Mouse (Mus musculus) C2C12 (cell line): ENCODE measurements at regions not wholly inside any gene's neighbourhood (a gene's known extent, or its start where the extent isn't known, plus 50 kb on each side); places are given as distances from the start of the nearest gene placed in this dataset.

Experiments
- H3K27me3 ChIP-seq: one replicate; pipeline ENCODE4 v1.6.1; 2011; ENCODE audit not compliant: control insufficient read depth, insufficient read depth, insufficient read length
- H3K36me3 ChIP-seq: one replicate; pipeline ENCODE4 v1.6.1; 2011; ENCODE audit not compliant: control insufficient read depth, insufficient read depth
- H3K4me3 ChIP-seq: one replicate; pipeline ENCODE4 v1.5.1; 2011; ENCODE audit warnings: mild to moderate bottlenecking, control low read depth; ENCODE audit not compliant: poor library complexity, insufficient read depth, severe bottlenecking
- H3K79me2 ChIP-seq: one replicate; pipeline ENCODE4 v1.6.1; 2011; ENCODE audit not compliant: control insufficient read depth, insufficient read depth
- H3K79me3 ChIP-seq: one replicate; pipeline ENCODE4 v1.6.1; 2011; ENCODE audit warnings: low read depth, control low read depth
- H3ac ChIP-seq: one replicate; pipeline ENCODE3; 2011; ENCODE audit warnings: low read depth; ENCODE audit not compliant: control insufficient read depth, insufficient read length
- CEBPB ChIP-seq: IDR thresholded peaks from one replicate; pipeline ENCODE4 v1.6.1; 2011; ENCODE audit warnings: low read depth, mild to moderate bottlenecking, control low read depth, moderate library complexity
- CTCF ChIP-seq: IDR thresholded peaks from one replicate; pipeline ENCODE4 v1.5.1; 2011; ENCODE audit not compliant: control insufficient read depth, insufficient read depth, insufficient read length
- FOSL1 ChIP-seq: IDR thresholded peaks from one replicate; pipeline ENCODE4 v1.8.0; 2011; ENCODE audit warnings: mild to moderate bottlenecking, low read length; ENCODE audit not compliant: poor library complexity, insufficient read depth, severe bottlenecking
- MAX ChIP-seq: IDR thresholded peaks from one replicate; pipeline ENCODE4 v1.6.1; 2011; ENCODE audit warnings: mild to moderate bottlenecking, control low read depth
- MYOD1 ChIP-seq: IDR thresholded peaks from one replicate; pipeline ENCODE4 v1.6.1; 2011; ENCODE audit warnings: low read depth; ENCODE audit not compliant: control insufficient read depth, insufficient read length
- MYOG ChIP-seq: IDR thresholded peaks from one replicate; pipeline ENCODE4 v1.6.1; 2011; ENCODE audit not compliant: control insufficient read depth, insufficient read length; ENCODE audit errors: extremely low read depth
- USF1 ChIP-seq: IDR thresholded peaks from one replicate; pipeline ENCODE4 v1.6.1; 2011; ENCODE audit warnings: low read depth, mild to moderate bottlenecking, control low read depth, moderate library complexity

GRCm38 (mm10) chr14:24757302-24757701 is 270.4 kb downstream of the Rps24 start:
- H3K4me3 ChIP-seq, result no peak overlapping the region
- H3K36me3 ChIP-seq, result no peaks in the 10 kb centered on the region
- no peaks in the 10 kb centered on the region for H3K79me2 ChIP-seq
- no peak for TF ChIP-seq MYOG
- TF ChIP-seq MYOD1, result no peak
- no peak for TF ChIP-seq FOSL1
- TF ChIP-seq MAX, result no peak
- TF ChIP-seq CEBPB, result no peak
- TF ChIP-seq USF1, result no peak
- TF ChIP-seq CTCF, result no peak
- H3K79me3 ChIP-seq, result no peaks in the 10 kb centered on the region
- H3K27me3 ChIP-seq, result peaks cover 14% of the 10 kb centered on the region
- no peak overlapping the region for H3ac ChIP-seq

- Histone ChIP-seq H3K79me3 (no peaks in the 10 kb centered on the region), H3K79me2 (no peaks in the 10 kb centered on the region), H3K27me3 (peaks cover 12% of the 10 kb centered on the region), H3ac (no peak overlapping the region), H3K4me3 (no peak overlapping the region), H3K36me3 (no peaks in the 10 kb centered on the region)
- TF ChIP-seq MAX (no peak), CEBPB (no peak), MYOD1 (no peak), CTCF (no peak), MYOG (no peak), USF1 (no peak), FOSL1 (no peak)
Observed at GRCm38 (mm10) chr14:24757843-24758242, 270.9 kb downstream of the Rps24 start.

- no peak overlapping the region for H3K4me3 ChIP-seq
- no peak for TF ChIP-seq CEBPB
- TF ChIP-seq MYOD1, result no peak
- TF ChIP-seq FOSL1, result no peak
- TF ChIP-seq USF1, result no peak
- TF ChIP-seq MAX, result no peak
- TF ChIP-seq MYOG, result no peak
- TF ChIP-seq CTCF, result no peak
- no peaks in the 10 kb centered on the region for H3K79me3 ChIP-seq
Observed at GRCm38 (mm10) chr14:24760926-24761325, 274.0 kb downstream of the Rps24 start.

GRCm38 (mm10) chr14:24762468-24763274 is 275.7 kb downstream of the Rps24 start:
- TF ChIP-seq CTCF (no peak), USF1 (no peak), MYOG (no peak), FOSL1 (no peak), MYOD1 (no peak), CEBPB (no peak), MAX (no peak)
- Histone ChIP-seq H3K79me2 (no peaks in the 10 kb centered on the region), H3K79me3 (no peaks in the 10 kb centered on the region), H3K36me3 (no peaks in the 10 kb centered on the region), H3K27me3 (peaks cover 27% of the 10 kb centered on the region), H3K4me3 (no peak overlapping the region), H3ac (no peak overlapping the region)

More at GRCm38 (mm10) chr14:24760926-24761325, 274.0 kb downstream of the Rps24 start:
- H3K36me3 ChIP-seq, result no peaks in the 10 kb centered on the region
- peaks cover 12% of the 10 kb centered on the region for H3K27me3 ChIP-seq
- no peak overlapping the region for H3ac ChIP-seq
- no peaks in the 10 kb centered on the region for H3K79me2 ChIP-seq

GRCm38 (mm10) chr14:24763275-24763812 is 276.4 kb downstream of the Rps24 start:
- H3ac ChIP-seq, result no peak overlapping the region
- H3K79me2 ChIP-seq, result no peaks in the 10 kb centered on the region
- H3K79me3 ChIP-seq, result no peaks in the 10 kb centered on the region
- H3K36me3 ChIP-seq, result no peaks in the 10 kb centered on the region
- peaks cover 28% of the 10 kb centered on the region for H3K27me3 ChIP-seq
- TF ChIP-seq MYOD1, result no peak
- TF ChIP-seq FOSL1, result no peak
- TF ChIP-seq MAX, result no peak
- TF ChIP-seq USF1, result no peak
- TF ChIP-seq CTCF, result no peak
- no peak for TF ChIP-seq MYOG
- TF ChIP-seq CEBPB, result no peak
- H3K4me3 ChIP-seq, result no peak overlapping the region
